Mouse (Mus musculus): ENCODE measurements around the gene Gm5089. TPM values are rescaled to one million over a fixed set of nuclear protein-coding genes. Genes with fewer than 3 reads are reported as not detected.

Gm5089 gene
- polyA plus RNA-seq, 2 experiments from 2014 or later: not detected

GRCm38 (mm10) chr14:122416166-122416771 is 34.6 kb downstream of the Gm5089 start:
- no peak for ATAC-seq

DNA sequence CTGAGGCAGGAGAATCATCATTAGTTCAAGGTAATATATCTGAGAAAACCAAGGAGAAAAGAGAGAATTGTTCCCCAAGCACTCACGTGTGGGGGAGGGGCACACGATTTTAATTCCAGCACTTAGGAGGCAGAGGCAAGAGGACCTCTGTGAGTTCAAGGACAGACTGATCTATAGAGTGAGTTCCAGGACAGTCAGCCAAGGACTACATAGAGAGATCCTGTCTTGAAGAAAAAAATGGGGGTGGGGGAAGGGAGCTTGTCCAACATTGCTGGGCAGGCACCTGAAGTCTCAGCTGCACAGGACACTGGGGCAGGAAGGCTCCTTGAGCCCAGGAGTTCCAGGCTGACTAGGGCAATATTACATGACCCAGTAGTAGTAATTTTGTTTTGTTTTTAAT is 36.1 kb downstream of the Gm5089 start:
- ATAC-seq: no peak

GRCm38 (mm10) chr14:122413542-122413928 is 37.4 kb downstream of the Gm5089 start:
- ATAC-seq: no peak

DNA sequence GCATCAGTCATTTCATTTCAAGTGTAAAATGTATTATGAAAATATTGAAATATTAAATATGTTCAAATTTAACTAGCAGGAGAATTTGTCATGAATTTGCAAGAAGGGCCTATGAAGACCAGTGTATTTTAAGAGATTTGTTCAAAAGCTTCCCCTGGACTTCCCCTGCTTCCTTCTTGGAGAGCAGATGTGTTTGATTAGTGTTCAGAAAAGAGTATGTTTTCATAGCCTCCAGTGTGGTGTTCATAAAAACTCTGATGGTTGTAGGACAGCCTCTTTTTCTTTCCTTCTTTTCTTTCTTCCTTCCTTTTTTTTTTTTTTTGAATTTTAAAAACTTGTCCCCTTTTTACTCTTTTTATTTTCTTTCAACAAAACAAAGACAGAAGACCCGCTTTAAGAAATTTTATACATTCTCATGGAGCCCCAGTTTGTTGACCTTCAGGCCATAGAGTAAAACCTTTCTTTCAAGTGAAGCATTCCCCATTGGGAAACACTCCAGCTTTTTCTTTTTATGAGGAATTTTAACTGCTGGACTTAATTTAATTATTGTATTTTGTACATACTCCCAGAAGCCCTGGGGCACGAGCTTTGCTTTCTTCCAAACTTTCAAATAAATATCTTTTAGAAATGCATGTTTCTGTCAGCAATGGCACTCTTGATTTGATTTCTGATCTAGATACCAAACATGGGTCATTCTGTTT is 37.9 kb downstream of the Gm5089 start:
- ATAC-seq: no peak

DNA sequence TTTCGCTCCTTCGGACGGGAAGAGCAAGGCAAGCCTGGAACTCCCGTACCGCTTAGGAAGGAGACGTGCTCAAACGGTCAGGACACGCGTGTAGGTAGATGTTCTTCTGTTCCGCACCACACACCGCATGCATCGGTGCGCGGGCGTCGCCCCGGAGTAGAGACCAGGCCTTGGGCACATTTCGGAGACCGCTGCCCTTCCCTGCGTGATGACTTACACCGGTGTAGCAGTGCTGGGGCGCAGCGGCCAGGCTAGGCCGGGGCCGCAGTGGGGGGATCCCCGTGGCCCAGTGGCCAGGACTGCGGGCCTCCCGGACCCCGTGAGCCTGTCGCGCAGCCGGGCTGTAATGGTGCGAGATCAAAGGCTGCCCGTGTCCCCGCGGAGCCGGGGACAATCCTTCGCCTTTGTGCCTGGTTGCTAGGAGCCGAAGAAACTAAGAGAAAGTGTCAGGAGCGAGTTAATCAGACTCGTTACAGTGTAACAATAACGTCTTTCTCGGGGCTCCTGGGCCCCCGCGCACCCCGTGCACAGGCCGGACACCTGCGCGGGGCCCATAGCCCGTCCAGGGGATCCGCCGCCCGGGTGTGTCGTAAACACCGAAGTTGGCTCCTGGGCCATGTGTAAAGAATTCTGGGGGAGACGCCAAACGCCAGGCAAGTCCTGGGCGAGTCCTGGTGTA is 44.2 kb downstream of the Gm5089 start:
- no peak for ATAC-seq

- ATAC-seq: no peak
Measured at GRCm38 (mm10) chr14:122405897-122406540, 44.9 kb downstream of the Gm5089 start.

DNA sequence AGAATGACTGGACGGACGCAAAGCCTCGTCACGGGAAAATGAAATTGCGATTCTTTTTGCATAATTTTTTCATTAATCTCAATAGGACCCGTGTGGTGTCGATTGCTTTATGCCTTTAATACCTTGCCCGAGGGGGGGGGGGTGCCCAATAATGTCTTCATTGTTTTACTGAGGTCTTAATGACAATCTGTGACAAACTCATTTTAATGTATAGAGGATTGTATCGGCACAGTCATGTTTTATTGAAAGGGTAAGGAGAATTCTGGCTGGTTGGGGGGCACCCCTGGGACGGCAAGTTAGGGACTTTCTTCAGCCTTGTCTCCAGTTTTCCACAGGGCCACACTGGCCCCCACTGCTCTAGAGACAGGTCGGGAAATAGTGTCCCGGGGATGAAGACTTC is 45.7 kb downstream of the Gm5089 start:
- ATAC-seq: no peak

DNA sequence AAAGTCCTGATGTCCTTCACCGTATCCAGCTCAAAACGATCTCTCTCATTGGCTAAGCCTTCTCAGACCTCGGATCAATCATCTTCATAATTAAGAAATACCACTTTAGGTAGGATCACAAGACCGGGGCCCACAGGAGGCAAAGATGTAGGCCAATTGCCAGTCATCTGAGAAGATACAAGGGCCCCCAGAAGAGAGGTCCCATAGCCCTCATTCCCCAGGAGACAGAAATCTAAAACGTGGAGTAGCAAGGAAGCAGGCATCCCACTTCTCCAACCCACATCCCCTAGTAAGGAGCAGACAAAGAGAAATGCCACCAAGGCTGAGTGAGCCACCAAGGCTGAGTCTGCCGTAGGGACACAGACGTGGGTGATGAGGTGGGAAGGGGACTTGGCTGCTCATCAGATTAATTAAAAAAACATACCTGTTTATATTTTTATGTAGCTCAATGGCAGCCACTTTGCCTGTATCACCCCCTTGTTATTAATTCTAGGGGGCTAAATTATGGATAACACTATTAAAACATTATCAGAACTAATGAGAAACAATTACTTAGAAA is 46.2 kb downstream of the Gm5089 start:
- ATAC-seq: no peak

GRCm38 (mm10) chr14:122403422-122403940 is 47.4 kb downstream of the Gm5089 start:
- no peak for ATAC-seq

DNA sequence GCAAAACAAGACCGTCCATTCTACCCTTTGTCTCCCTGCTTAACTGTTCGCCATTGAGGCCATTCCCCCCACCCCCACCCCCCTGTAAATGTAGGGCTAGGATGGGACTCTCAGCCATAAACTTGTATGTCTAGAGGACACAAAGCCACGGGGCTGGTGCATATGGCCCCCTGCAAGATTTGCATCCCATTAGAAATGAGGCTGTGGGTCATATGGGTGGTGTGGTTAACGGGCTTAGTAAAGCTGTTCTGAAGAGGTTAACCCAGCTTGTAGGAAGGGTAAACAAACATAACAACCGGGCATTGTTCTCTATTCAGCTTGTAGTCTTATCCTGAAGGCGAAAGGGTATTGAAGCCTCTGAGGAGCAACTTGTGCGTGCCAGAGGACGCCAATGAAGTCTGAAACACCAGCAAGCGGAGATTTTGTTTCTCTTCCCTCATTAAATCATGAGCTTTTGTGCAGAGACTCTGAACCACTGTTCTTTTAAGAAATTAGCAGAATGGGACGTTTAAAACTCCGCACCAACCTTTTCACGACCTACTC is 48.1 kb downstream of the Gm5089 start:
- ATAC-seq: no peak

DNA sequence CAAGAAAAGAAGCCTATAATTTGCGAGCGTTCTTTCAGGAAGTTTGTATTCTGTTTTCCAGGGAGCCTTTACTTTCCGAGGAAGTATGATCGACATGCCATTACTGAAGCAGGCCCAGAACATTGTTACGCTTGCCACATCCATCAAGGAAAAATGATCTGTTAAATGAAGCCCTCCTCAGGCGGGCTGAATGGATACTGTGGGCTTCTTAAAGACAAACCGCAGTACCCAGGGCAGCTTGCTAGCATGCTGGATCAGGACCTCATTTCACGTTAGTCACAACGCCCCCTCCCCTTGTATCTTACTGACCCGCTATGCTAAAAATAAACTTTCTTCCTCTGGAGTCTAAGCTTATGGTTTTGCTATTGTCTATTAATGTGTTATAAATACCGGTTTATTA is 49.0 kb downstream of the Gm5089 start:
- no peak for ATAC-seq

GRCm38 (mm10) chr14:122399906-122400305 is 51.0 kb downstream of the Gm5089 start:
- no peak for ATAC-seq

GRCm38 (mm10) chr14:122398676-122399075 is 52.2 kb downstream of the Gm5089 start:
- no peak for ATAC-seq

GRCm38 (mm10) chr14:122393119-122393518 is 57.8 kb downstream of the Gm5089 start:
- ATAC-seq: no peak

DNA sequence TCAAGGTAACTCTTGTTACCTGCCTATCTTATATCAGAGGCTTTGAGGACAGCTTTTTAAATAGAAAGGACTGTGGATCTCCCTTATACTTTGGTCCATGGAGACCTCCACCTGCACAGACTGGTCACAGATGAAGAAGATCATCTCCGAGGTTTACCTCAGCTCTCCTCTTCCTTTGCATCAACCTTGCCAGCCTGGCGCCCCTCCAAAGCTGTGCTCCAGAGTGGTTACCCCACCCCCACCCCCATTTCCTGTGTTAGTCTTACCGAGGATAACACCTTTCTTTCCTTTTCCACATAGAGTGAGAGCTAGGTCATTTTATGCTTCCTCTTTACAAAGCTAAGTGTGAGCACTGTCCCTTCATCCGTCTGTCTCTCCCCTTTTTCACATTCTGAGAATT is 60.0 kb downstream of the Gm5089 start:
- ATAC-seq: no peak

GRCm38 (mm10) chr14:122389684-122390370 is 61.1 kb downstream of the Gm5089 start:
- no peak for ATAC-seq

DNA sequence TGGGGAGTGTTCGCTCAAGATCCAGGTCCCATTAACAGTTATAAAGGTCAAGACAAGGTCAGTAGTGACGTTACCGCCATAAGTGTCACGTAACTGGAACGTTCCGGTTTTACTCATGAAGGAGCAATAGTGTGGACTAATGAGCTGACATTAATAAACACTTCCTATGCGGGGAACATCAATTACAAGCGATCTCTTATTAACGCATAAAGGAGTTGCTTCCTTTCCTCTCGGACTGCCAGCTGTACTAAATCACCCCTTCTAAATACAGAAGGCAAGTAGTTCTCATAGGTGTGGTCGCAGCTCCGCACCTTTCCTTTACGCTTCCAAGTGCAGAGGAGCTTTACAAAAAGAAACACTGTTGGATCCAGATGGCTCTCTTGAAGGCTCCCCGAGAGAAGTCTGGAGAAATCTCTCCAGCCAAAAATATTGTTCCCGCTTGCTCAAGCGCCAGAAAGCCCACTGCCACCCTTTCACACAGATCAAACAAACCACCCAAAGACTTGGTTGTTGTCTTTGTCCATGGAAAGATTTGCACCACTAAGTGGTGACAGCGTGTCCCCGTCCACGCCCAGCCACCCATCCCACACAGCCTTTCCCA is 62.4 kb downstream of the Gm5089 start:
- ATAC-seq: no peak

DNA sequence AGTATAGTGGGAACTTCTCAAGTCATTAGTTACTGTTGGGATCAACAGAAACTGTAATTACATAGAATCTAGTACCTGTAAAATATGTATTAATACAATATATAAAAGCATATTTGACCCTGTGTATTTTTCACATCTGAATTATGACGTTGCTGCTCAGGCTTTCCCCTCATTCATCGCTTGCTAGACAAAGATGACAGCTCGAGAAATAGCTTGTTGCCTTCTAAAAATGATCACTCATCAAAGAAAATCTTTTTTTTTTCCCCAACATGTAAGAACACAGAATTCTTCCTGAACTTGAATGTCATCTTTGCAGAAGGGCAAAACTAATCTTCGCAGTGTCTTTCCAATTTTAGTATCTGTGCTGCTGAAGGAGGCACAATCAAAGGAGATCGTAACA is 63.1 kb downstream of the Gm5089 start:
- no peak for ATAC-seq

- no peak for ATAC-seq
Measured at GRCm38 (mm10) chr14:122386281-122387130, 64.4 kb downstream of the Gm5089 start.

DNA sequence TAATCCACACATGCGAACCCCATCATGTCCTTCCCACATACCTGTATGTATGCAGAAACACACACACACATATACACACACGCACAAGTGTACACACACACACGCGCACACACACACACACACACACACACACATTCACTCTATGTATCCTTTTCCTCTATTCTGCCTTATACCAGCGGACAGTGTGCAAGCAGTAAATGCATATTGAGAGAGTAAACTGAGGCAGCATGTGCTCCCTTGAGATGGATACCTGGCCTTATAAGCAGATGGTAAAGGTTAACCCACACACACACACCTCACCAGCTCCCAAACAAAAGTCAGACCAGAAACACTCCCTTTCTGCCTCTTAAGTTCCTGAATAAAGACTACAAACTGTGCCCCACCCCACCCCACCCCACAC is 65.2 kb downstream of the Gm5089 start:
- ATAC-seq: no peak

DNA sequence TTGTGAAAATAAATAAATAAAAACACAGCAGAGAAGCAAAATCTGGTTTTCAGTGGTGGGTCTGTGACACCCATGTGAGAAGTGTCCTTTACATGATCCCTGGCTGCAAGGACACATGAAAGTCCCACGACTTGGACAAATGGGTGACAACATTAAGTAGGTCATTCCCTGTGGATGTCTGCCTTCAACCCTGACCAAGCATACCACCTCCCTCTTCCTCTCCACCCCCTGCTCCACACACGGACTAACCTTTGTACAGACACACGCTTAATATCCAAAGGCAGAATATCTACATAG is 65.7 kb downstream of the Gm5089 start:
- no peak for ATAC-seq
